Mouse (Mus musculus): Measurements from ENCODE around the gene Rrp1b.

GRCm38 (mm10) chr17:31998351-31998750 lies 37.5 kb upstream of the Rrp1b start:
- TF ChIP-seq ZC3H11A (IDR thresholded peaks at IDR 0.05; ENCODE audit: borderline replicate concordance, low read depth, low read length) (no peak), ZNF384 (IDR thresholded peaks at IDR 0.05; ENCODE audit: low read depth, low read length) (no peak), HCFC1 (IDR thresholded peaks at IDR 0.05; ENCODE audit: borderline replicate concordance, insufficient read depth, low read length) (no peak)

Data from ES-E14 (cell line).